Mouse (Mus musculus) ZHBTc4 (cell line): ENCODE measurements around the gene Rap1gap2.

Experiments
- DNase-seq: peaks from one replicate; pipeline ENCODE4 v3.0.0-alpha.2; 2011; ENCODE audit warnings: low read depth, low spot score

Rap1gap2 gene

DNA sequence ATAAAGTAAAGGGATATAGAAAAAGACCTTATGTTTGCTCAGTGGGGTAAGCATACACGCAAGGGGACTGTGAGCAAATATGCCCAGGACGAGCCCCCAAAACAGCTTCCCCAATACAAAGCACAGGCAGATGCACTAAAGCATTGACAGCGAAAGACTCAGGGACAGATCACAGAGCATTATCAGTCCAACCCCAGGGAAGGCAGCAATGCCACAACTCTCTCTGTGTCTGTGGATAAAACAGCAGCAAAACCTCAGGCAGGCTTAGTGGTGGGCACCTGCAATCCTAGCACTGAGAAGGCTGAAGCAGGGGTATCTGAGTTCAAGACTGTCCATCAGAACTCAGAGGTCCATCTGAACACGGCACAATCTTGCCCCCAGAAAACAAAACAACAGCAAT, 73.4 kb downstream of the Rap1gap2 start:
- DNase-seq: no peak

DNA sequence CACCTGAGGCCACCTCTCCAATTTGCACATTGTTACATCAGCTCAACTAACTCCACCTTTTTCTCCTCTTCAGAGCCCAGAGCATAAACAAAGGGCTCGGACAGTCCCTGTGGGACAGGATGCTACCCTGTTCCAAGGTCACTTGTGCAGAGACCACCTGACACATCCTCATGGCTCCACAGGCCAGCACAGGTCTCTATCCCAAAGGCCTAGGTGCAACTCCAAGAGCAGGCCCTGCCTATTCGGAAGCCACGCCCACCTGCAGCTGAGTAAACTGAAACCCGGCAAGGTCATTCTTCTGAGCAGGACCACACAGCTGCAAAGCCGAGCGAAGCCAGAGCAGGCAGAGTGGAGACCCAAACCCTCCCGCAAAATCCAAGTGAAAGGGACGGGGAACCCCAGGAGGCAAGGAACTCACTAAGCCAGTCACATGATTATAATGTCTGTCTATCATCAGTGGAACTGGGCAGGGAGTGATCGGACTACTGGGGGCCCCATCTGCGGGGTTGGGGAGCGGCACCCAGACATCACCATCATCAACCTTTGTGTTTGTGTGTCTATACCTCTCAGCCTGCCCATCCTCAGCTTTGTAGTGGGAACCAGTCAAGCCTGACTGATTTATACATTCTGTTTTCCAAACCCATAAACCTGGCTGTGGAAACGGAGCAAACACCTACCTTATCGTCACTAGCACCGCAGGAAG, 74.4 kb downstream of the Rap1gap2 start:
- peak; percentile 88 for DNase-seq

DNA sequence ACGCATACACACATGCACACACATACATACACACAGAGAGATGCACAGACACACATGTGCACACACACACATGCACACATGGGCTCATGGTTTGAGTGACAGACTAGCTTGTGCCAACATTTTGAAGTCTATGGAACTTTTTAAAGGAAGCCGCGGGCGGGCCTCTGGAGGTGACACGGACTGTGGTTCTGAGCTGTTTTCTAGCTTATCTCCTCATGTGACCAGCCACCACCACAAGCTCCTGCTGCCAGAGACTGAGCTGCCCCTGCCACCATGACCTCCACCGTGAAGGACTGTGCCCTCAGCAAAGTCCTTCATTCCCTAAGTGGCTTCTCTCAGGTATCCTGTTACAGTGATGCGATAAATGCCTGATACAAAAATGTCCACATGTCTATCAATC, 76.3 kb downstream of the Rap1gap2 start:
- no peak for DNase-seq

DNA sequence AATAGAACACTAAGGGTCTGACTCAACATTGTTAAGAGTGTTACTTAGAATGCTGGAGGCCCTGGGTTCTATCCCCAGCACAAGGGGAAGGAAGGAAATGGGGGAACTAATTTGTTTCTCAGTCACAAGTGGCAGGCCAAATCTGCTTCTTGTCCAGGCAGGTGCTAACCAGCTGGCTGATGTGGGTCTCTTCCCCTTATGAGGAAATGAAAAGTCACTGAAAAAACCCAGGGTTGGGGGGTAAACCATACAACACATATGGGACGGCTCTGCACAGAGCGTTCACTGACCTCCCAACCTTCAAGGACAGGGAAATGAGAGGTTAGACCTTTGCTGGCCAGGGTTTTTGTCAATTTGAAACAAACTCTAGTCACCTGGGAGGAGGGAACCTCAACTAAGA, 77.7 kb downstream of the Rap1gap2 start:
- no peak for DNase-seq

DNA sequence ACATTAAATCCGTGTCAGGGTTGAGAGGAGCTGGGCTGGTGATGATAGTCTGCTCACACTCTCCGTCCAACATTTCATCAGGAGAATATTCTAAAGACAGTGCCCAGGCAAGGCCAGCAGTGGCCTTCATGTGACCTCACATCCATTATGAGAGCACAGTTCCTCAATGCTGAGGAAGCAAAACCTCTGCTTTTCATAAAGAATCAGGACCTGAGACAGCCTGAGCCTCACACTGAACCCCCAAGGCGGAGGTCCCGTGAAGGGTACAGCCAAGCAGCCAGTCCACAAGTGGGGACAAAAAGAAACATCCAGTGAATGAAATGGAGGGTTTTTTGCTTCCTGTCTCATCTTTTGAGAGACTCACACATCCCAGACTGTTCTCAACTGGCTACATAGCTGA, 78.3 kb downstream of the Rap1gap2 start:
- no peak for DNase-seq

DNA sequence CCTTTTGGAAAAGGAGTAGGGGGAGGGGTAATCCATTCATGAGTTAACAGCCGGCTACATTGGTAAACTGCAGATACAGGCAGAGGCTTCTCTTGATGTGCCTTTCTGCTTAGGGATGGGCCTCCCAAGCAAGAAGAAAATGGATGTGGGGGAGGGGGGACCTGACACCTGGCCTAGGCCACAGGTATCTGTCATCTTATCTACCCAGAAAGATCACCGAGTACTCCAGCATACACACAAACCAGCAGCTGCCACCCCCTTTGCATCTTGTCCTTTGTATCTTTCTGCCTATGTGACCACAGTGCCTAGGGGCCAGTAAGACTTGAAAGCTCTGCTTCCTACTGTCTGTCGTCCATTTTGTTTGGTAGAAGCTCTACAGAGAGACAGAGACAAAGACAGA, 79.0 kb downstream of the Rap1gap2 start:
- DNase-seq: no peak

DNA sequence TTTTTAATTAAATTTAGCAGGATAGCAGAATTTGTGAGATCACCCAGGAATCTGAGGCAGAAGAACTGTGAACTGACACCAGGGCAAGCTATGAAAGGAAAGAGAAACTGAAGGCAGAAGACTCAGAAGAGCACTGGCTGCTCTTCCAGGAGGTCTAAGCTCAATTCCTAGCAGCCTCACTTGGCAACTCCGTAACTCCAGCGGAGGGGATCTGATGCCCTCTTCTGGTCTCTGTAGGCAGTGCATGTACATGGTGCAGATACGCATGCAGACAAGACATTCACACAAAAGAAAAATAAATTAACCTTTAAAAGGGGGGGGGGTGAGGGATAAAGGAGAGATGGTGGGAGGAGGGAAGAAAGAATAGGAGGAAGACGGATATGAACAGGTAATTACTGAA, 80.9 kb downstream of the Rap1gap2 start:
- DNase-seq: peak; percentile 86

DNA sequence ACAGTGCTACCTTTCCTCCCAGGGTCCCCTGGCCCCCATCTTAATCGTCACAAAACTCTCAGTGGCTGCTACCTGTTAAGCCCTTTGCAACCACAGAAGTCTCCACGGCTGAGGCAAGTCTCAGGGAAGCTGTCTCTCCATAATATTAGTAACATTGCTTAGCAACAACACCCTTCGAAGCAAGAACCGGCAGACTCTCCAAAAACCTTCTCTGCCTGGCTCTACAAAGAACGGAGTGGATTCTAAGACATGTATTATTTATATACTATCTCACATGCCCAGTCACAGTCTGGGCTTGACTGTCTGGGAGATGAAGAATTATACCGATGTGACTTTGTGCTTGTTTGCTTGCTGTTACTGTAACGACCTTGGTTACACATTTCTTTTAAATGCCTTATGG, 83.2 kb downstream of the Rap1gap2 start:
- no peak for DNase-seq

DNA sequence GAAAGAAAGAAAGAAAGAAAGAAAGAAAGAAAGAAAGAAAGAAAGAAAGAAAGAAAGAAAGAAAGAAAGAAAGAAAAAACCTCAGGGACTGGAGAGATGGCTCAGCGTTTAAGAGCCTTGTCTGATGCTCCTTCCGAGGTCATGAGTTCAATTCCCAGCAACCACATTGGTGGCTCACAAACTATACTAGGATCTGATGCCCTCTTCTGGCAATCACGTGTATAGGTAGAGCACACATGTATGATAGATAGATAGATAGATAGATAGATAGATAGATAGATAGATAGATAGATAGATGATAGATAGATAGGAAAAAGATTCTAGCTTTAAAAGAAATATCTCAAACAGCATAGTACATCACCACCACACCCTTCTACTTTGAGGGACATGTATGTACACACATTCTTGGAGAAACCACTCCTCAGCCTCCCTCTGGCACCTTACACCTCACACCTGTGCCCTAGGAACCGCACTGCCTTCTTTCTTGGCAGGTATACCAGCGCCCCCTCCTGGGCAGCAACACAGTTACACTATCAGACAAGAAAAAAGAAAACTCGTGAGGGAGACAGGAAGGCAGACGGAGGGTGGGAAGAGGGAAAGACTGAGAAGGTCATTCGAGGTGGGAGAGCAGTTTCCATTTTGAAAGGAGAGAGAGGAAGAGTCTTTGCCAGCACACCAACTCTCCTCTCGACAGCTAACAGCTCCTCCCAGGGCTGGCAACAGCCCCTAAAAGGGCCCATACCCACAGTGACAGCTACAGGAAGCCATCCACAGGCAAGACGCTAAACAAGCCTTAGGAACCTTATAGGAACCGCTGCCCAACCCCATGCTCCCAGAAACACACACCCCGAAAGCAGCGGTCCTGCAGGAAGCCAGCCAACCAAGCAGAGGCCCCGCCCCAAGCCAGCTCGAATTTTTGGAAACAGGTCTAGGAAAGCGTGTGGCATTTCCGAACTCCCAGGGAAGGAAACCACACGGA, 84.2 kb downstream of the Rap1gap2 start:
- peak; percentile 79 for DNase-seq

DNA sequence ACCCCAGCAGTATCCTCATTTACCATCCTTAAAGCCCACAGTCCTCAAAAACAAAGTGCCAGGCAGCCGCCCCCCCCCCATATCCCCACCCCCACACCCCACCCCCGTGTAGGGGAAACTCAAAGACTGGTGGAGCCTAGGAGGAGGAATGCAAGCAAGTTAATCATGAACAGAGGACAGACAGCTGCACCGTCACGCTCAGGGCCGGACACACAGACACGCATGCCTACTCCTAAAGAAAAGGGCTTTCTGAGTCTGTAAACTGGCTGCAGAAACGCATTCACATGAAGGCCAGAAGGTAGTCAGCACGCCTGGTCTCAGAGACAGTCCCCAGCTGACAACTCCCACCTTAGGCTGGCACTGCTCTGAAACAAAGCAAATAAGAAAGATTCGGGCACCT, 85.1 kb downstream of the Rap1gap2 start:
- no peak for DNase-seq

DNA sequence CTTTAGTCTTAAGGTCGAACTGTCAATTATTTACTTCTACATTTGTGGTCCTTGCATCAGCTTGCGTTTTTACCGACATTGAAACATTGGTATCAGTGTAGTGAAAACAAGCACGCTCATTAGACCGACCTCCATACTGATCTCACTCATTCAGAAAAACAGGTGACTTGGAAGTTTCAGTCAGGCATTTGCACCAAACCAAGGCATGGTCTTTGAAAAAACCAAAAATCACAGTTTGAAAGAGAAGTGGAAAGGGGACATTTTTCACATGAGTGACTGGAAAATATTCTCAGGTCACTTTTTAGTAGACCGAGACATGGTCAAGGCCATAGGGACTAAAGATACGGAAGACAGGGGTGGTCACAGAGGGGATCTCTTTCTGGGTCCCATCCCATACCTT, 85.5 kb downstream of the Rap1gap2 start:
- no peak for DNase-seq

DNA sequence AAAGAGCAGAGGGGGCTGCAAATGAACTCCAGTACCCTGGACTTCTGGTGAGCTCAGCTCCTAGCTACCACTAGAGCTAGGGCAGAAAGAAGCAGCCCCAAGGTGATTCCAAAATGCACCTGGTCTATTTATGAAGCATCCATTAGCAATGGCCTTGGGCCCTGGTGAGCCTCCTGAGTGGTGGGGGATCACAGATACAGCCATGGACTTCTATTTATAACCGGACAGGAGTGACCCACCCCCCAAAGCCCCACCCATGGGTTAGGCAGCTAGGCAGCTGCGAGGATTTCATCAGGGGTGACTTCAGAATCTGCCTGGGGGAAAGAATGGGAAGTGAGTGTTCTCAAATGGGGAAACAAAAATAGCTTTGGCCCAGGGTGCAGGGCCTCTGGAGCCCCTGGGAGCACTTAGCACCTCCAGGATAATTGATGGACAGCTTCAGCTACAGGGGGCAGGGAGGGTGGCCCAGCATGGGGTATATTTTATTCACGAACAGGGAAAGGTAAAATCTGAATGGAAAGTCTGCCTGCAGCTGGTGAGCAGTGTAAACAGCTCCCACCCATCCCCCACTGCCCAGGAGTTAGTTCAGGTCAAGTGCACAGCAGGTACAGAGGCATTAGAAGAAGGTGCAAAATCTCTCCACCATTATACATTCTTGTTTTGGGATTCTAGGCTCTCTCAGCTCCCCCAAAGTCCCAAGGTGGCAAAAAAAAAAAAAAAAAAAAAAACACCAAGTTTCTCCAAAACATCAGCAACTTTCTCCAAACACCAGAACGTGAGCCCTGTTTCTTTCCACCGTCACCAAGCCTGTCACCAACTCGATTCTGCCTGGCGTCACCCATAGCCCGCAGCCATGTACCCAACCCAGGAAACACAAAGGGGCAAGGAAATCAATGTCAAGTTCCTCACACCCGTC, 86.4 kb downstream of the Rap1gap2 start:
- peak; percentile 29 for DNase-seq

DNA sequence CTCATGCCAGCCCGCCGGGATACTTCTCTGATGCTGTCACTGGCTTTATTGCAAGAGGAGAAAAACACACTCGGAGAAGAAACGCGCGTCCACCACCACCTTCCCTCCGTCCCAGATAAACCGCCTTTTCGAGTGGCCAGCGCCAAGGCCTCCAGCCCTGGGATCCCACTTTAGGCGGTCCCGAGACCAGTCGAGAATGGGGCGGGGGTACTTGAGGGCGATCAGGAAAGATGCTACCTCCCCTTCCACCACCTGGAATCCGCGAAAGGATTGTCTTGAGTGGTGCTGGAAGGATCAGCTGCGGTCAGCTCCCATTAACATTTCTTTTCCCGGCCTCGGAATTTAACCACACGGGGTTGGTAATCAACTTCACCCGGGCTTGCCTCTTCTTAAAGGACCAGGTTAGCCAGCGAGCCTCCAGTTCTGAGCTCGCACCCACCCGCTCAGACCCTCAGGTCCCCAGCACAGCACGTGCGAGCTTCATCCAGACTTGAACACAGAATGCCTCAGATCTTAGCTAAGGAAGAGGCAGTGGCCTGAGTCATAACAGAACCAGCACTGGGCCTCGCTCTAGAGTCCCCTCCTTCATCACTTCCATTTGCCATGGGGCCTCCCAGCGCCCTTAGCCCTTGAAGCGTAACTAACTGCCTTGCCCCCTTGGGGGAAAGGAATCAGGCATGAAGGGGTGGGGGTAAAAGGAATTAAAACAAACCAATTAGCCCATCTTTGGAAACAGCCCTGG, 87.3 kb downstream of the Rap1gap2 start:
- peak; percentile 29 for DNase-seq

DNA sequence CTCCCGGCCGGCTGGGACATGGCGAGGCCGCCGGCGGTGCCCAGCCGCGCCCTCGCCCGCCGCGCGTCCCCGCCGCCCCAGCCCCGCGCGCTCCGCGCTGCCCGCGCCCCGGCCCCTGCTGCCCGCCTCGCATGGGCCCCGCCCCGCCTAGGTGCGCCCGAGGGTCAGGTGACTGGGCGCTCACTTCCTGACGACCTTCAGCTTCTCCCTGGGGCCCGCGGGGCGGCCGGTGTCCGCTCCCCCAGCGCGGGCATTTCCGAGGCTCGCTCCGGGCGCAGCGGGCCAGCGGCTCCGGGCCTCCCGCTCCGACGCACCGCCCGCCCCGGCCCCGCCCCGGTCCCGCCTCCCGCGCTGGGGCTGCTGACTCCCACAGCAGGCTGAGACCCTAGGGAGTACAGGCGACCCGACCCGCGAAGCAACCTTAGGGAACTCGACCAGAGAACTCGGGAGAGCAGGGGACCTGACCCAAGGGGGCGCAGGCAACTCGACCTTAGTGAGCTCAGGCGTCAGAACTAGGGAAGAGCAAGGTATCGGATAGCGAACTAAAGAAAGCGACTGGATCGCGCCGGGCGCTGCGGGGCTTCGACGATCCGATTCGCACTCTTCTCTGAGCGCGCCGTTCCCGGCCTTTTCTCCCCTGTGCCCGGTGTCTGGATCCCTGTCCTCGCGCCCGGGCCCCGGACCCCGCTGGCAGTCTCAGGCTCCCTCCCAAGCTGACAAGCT, 88.1 kb downstream of the Rap1gap2 start:
- DNase-seq: peak; percentile 72

DNA sequence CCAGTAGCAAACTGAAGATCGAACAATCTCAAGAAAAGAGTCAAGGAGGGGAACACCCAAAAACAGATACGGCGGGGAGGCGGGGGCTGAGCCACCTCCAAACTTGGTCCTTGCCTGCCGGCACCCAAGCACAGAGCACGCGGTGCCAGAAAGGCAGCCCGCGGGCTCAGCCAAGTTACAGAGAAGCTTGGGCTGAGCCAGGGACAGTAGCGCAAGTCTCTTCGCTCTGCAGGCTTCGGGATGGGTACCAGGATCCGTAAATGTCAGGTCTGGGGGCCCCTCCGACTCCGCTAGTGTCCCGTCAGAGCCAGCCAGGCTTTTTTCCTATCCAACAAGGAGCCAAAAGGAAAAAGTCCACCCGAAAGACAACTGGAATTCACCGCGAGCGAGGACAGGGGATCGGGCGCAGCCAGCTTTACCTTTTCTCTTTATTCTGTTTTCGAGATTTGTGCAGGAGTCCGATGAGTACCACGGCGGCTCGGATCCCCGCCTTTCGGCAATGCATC, 88.7 kb downstream of the Rap1gap2 start:
- DNase-seq: peak; percentile 65

DNA sequence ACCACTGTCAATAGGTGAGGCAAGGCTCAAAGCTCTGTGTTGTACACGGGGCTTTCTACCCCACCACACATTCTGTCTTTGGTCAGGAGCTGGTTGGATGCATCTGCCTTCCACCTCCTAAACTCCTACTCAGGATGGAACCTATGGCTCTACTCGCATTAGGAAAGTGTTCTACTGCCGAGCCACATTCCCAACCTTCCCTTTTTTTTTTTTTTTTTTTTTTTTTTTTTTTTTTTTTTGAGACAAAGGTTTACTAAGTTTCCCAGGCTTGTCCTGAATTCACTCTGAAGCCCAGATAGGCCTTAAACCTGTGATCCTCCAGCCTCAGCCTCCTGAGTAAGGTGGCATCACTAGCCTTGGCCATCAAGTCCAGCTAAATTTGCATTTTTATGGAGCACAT, 90.5 kb downstream of the Rap1gap2 start:
- DNase-seq: no peak

DNA sequence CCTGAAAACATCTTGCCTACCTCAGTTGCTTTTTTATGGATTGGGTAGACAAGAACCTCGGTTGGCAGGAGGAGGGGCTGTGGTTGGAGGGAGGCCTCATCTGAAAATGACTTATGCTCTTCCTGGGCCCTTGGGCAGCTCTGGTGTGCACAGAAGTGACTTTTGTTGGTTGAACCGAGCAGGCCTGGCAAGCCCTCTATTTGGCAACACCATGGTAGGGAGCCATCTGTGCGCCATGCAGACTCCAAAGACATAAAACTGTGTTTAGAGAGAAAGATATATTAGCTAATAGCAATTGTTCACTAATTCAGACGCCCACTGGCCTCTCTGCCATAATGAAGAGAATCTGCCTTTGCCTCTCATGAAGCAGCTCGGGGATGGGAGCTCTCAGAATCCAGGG, 94.6 kb downstream of the Rap1gap2 start:
- DNase-seq: no peak

DNA sequence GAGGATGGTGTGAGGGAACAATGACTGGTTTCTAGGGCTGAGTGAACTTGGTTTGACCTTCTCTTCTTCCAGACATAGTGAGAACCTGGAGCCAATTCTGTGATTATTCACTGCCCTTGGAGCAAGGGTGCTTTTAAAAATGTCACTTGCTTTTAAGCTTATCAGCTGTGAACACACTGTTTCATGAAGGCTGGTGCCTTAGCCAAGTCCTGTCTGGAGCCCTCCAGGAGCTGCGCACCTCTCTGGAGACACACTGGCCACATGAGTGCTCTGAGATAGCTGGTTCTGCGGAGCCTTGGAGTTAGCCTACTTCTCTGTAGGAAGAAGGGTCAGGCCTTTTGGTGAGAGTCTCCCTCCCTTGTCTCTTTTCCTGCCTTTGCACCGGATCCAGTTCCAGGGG, 95.7 kb downstream of the Rap1gap2 start:
- no peak for DNase-seq

DNA sequence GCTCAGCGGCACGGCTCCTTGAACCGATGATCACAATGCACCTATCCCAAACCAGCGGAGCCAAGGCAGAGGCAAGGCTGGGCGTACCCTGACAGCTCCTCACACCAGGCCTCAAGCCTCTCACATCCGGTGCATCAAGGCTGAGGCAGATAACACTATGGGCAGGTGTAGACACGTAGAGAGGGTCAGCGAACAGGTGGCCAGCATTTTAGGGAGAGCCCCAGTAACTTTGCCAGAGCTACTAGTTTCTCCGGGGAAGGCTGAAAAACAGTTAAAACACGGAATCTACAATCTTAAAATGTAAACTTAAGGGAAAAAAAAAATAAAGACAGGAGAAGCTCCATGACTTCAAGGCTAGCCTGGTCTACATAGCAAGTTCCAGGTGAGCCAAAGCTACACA, 98.1 kb downstream of the Rap1gap2 start:
- no peak for DNase-seq

DNA sequence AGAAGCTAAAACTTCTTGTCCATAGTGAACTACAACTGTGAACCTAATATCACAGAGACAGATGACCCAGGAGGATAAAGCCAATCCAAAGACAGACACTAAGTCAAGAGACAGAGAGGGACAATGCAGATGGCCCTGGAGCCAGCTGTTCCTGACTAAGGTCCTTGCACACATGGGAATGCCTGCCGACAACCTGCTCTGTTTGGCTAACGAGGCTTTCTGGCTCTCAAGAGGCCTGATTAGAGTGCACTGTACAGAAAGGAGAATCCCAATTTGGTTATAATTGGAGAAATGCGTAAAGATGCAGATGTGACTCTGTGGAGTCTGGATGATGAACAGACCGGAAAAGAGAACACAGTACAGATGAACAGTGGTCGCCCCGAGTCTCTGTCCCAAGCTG, 104.4 kb downstream of the Rap1gap2 start:
- DNase-seq: no peak
